Mouse (Mus musculus) neutrophil, adult 5-6 weeks (primary cell): ENCODE data around the gene Kcna10. TPM values are rescaled to one million over a fixed set of nuclear protein-coding genes. Genes with fewer than 3 reads are reported as not detected.

Experiments
- ATAC-seq: fragments of 151-379, 151-347 bp; 2 replicates; pipeline ENCODE4 v1.8.0; 2017; ENCODE audit warnings: mild to moderate bottlenecking, moderate TSS enrichment; ENCODE audit not compliant: insufficient number of reproducible peaks, poor library complexity, low FRiP score, severe bottlenecking; ENCODE audit errors: extremely low read depth
- total RNA-seq: library from RNA; stranded (forward); fragments of 200-1000 nt; gene quantifications from 2 replicates; pipeline ENCODE4 v1.2.3, GENCODE M21; 2017

Kcna10 gene
- not detected in 2 replicates for total RNA-seq

GRCm38 (mm10) chr3:107182756-107183155 lies at the start of gene Kcna10:
Gene Kcna10, plus strand, starts transcription at chr3:107183056.
- ATAC-seq: no peak

GRCm38 (mm10) chr3:107134457-107134856 lies 48.4 kb upstream of the Kcna10 start:
- ATAC-seq: no peak

GRCm38 (mm10) chr3:107147126-107147525 lies 35.7 kb upstream of the Kcna10 start:
- no peak for ATAC-seq

GRCm38 (mm10) chr3:107149006-107149405 lies 33.9 kb upstream of the Kcna10 start:
- ATAC-seq: peak; percentile 44; the same call in 1 of the 2 replicates

- ATAC-seq: no peak
Observed at GRCm38 (mm10) chr3:107150469-107150868, 32.4 kb upstream of the Kcna10 start.

- ATAC-seq: no peak
Observed at GRCm38 (mm10) chr3:107150872-107151540, 31.9 kb upstream of the Kcna10 start.

GRCm38 (mm10) chr3:107153772-107154655 lies 28.8 kb upstream of the Kcna10 start:
- ATAC-seq: no peak

- ATAC-seq: no peak
Observed at GRCm38 (mm10) chr3:107158856-107159255, 24.0 kb upstream of the Kcna10 start.

- ATAC-seq: no peak
Observed at GRCm38 (mm10) chr3:107159418-107159817, 23.4 kb upstream of the Kcna10 start.

GRCm38 (mm10) chr3:107159859-107160324 lies 23.0 kb upstream of the Kcna10 start:
- ATAC-seq: no peak

GRCm38 (mm10) chr3:107162741-107163140 lies 20.1 kb upstream of the Kcna10 start:
- ATAC-seq: no peak

GRCm38 (mm10) chr3:107169552-107169951 lies 13.3 kb upstream of the Kcna10 start:
- no peak for ATAC-seq

- no peak for ATAC-seq
Observed at GRCm38 (mm10) chr3:107171964-107172363, 10.9 kb upstream of the Kcna10 start.

GRCm38 (mm10) chr3:107172556-107172955 lies 10.3 kb upstream of the Kcna10 start:
- ATAC-seq: no peak

GRCm38 (mm10) chr3:107175486-107175885 lies 7.4 kb upstream of the Kcna10 start:
- ATAC-seq: no peak

GRCm38 (mm10) chr3:107176501-107176900 lies 6.4 kb upstream of the Kcna10 start:
- ATAC-seq: no peak

- no peak for ATAC-seq
Observed at GRCm38 (mm10) chr3:107180860-107181259, 2.0 kb upstream of the Kcna10 start.

- ATAC-seq: no peak
Observed at GRCm38 (mm10) chr3:107183178-107183577, 322 bp downstream of the Kcna10 start.

- ATAC-seq: peak; percentile 27; the same call in 1 of the 2 replicates
Observed at GRCm38 (mm10) chr3:107185597-107185996, 2.7 kb downstream of the Kcna10 start.

GRCm38 (mm10) chr3:107187022-107187421 lies 4.2 kb downstream of the Kcna10 start:
- no peak for ATAC-seq
